Mouse (Mus musculus): ENCODE measurements around the gene Edn2.

GRCm38 (mm10) chr4:120129233-120129885 lies 31.6 kb upstream of the Edn2 start:
- peak; percentile 75; the same call in 1 of the 2 replicates for TF ChIP-seq CTCF (IDR thresholded peaks at IDR 0.05; ENCODE audit: extremely low read depth, insufficient read length, insufficient replicate concordance, low read depth, low read length)
- no peak for TF ChIP-seq POLR2A (IDR thresholded peaks at IDR 0.05; ENCODE audit: low read depth, low read length)
